Mouse (Mus musculus): ENCODE measurements around the gene Adcyap1.

Adcyap1 gene

GRCm38 (mm10) chr17:93198717-93199116 is at the start of gene Adcyap1:
Gene Adcyap1 (plus strand): TSS chr17:93199017.
- DNase-seq (ENCODE audit: low read depth, low spot score) = no peak

DNA sequence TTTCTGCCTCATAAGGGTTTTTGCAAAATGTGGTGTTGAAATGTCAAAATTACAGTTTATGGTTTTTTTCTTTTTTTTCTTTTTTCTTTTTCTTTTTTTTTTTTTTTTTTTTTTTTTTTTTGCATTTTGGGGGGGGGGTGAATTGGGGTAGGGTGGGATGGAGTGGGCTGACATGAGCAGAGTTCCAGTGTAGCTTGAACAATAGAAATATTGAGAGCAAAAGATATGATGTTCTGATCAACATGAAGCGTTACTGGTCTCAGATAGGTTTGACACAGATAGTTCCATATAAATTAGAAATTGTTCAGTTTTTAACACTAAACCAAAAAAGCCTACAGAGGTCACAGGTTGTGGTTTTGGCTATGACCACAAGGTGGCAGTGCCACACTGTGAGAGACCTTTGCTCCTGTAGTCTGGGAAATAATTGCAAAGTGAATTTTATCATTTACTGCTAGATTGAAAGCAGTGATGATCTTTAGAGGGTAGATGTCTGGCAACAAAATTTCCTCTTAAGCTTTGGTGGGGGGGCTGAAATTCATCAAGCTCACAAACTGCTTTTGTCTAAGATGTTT is 40.5 kb upstream of the Adcyap1 start:
- no peak for DNase-seq (ENCODE audit: low read depth, low spot score)

DNA sequence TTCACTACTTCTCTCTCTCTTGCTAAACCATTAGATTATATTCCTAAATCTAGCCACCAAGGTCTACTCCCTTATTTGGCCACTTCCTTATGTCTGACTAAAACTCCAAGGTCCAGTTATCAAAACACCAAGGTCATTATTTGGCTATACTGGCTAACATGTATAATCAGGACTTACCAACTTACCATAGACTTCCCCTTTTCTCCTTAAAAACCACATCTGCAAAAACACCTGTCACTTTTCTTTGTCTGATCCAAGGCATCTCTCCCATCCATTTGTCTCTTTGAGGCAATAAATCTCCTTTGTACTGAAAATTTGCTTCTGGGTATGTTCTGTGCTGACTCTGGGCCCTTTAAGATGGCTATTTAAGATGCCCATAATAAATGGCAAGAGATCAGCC is 29.2 kb upstream of the Adcyap1 start:
- DNase-seq (ENCODE audit: low read depth, low spot score) = no peak

- no peak for DNase-seq (ENCODE audit: low read depth, low spot score)
Measured at GRCm38 (mm10) chr17:93196846-93197245, 2.0 kb upstream of the Adcyap1 start.

DNA sequence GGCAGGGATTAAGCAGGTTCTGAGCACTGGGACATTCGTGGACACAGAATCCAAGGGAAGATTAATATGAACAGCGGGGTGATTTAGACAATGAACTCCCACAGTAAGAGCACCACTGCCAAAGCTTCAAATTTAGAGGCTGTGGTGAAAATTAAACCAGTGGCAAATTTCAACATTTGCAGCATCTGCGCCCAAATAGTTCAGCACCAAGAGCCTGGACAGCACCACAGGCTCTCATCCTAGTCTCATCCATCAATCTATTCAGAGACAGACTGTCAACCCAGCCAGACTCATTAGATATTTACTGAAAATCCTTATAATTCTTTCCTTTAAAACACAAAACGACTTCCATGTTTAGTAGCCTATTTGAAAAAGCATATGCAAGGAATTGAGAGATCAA is 604 bp upstream of the Adcyap1 start:
- DNase-seq (ENCODE audit: low read depth, low spot score) = no peak

DNA sequence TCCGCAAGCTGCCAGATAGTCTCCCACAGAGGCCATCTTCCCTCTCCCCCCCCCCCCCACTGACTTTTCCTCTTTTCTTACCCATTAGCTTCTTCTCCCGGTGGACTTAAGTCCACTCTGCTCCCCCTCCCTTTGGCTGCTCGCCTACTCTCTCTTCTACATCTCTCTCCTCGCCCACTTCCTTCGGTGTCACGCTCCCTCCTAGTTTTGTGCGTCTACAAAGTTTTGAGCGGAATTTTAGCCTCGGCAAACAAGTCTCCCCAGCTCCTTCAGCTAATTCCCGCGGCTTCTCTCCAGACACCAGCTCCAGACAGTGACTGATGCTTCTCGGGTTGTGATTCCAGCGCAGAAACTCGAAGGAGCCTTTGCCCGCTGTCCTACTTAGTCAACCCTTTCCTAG is 401 bp downstream of the Adcyap1 start:
- DNase-seq (ENCODE audit: low read depth, low spot score) = no peak

DNA sequence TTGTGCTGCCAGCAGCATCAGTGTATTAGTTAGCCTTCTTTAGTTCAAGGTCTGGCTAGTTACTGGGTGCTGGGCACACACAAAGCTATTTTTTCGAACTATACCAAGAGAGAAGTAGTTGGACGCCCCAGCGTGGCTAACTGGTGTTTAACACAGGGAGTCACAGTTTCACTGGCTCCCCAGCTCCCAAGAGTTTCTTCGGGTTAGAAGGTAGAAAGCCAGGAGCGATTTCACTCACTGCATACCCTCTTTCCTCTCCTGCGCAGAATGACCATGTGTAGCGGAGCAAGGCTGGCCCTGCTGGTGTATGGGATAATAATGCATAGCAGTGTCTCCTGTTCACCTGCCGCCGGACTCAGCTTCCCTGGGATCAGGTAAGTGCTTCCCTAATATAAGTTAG is 930 bp downstream of the Adcyap1 start:
- DNase-seq (ENCODE audit: low read depth, low spot score) = no peak

- DNase-seq (ENCODE audit: low read depth, low spot score) = no peak
Measured at GRCm38 (mm10) chr17:93200386-93201264, 1.8 kb downstream of the Adcyap1 start.

DNA sequence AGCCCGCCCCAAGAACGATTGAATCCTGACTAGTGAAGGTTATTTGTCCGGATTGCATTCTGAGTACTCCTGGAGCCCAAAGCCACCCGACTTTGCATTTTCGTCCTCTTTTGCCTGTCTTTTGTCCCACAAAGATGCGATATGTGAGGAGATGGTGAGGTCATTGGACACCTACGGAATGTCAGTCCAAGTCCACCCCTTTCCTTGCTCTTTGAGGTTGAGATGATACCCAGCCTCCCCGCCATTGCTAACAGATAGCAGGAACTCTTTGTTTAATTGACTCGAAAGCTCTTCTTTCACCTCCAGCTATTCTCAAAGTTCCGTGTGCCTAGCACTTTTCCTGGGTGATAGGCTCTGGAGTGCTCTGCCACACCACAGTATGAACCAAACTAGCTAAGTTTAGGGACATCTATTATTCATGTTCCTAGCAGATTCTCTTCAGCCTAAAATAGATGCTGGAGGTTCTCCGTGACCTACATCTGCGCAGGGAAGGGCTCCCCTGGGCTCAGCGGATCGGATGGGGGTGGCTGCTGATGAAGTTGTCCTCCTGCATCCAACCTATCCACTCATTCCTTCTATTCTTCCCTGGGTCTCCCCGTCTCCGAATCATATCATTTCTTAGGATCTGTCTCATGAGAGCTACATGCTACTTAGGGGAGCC is 2.6 kb downstream of the Adcyap1 start:
- DNase-seq (ENCODE audit: low read depth, low spot score) = no peak

GRCm38 (mm10) chr17:93202165-93203075 is 3.6 kb downstream of the Adcyap1 start:
- no peak for DNase-seq (ENCODE audit: low read depth, low spot score)

DNA sequence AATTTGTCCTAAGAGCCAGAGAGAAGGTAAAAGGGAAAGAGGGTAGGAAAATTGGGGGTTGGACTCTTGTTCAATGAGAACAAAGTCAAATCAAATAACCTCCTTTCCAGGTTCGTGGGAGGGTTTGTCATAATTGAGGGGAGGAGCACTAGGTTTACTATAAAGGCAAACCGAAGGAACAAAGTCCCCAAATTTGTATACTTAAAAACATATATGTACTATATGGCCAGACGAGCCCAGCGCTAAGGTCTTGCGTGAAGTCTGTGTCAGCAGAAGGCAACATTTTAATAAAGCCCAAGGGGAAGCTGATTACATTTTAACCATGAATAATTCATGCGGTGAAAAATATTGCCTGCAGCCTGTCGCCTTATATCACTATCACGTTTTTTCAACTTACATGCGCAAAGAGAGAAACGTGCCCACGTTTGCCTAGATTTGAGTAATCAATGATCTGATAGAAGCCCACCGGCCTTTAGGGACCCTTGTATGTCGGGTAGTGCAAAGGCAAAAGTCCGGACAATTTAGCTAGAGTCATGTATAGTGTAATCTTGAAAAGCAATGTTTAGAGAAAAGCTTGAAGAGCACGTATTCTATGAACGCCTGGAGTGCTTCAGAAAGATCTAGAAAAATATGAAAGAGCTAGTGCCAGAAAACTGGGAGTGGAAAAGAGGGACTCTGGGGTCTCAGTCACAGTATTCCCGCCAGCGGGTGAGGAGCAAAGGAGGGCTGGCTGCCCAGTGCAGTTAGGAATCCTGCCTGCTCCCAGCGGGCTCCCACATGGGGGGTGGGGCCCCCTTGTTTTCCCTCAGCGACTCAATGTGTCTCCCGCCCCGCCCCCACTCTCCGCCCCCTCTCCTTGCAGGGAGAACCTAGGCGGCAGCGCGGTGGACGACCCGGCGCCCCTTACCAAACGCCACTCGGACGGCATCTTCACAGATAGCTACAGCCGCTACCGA is 4.5 kb downstream of the Adcyap1 start:
- DNase-seq (ENCODE audit: low read depth, low spot score) = no peak

GRCm38 (mm10) chr17:93217785-93218184 is 19.0 kb downstream of the Adcyap1 start:
- no peak for DNase-seq (ENCODE audit: low read depth, low spot score)

- DNase-seq (ENCODE audit: low read depth, low spot score) = no peak
Measured at GRCm38 (mm10) chr17:93218640-93219039, 19.8 kb downstream of the Adcyap1 start.

DNA sequence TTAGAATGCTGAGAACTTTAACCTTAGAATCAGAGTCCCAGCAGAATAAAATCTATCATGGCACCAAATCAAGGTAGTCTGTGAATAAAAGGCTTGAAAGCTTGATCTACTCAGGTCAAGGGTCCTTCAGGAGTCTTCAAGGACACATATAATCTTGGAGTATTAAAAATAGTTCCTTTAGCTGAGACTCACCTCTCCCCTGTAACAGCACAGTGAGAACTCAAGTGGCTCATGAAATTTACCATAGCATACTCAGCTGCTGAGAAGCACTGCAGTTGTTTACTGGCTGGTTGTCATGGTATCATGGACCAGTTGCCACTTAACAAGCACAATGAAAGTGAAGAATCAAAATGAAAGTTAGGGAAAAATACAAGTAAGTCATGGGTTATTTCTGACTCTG is 38.5 kb downstream of the Adcyap1 start:
- DNase-seq (ENCODE audit: low read depth, low spot score) = no peak

Data from skeletal muscle tissue, adult 2 months (tissue).